Mouse (Mus musculus) forebrain, embryonic 12.5 days (tissue): ENCODE measurements at regions not wholly inside any gene's neighbourhood (a gene's known extent, or its start where the extent isn't known, plus 50 kb on each side); places are given as distances from the start of the nearest gene placed in this dataset.

Experiments
- ATAC-seq: fragments of 200-750 bp; cut with Nextera tagmentation; 2 replicates; pipeline ENCODE4 v1.8.0; 2017; ENCODE audit warnings: moderate TSS enrichment; ENCODE audit not compliant: low FRiP score
- H3K27ac ChIP-seq: fragments of 300-500 bp; sonication (generic); 2 replicates; pipeline ENCODE4 v1.5.1; 2016; ENCODE audit warnings: mild to moderate bottlenecking
- H3K27me3 ChIP-seq: fragments of 300-500 bp; sonication (generic); 2 replicates; pipeline ENCODE4 v1.6.1; 2016; ENCODE audit warnings: mild to moderate bottlenecking
- H3K36me3 ChIP-seq: fragments of 300-500 bp; sonication (generic); replicated peaks from 2 replicates; pipeline ENCODE4 v1.6.1; 2016; ENCODE audit warnings: mild to moderate bottlenecking
- H3K4me1 ChIP-seq: fragments of 300-500 bp; sonication (generic); 2 replicates; pipeline ENCODE4 v1.6.1; 2016
- H3K4me2 ChIP-seq: fragments of 300-500 bp; sonication (generic); 2 replicates; pipeline ENCODE4 v1.6.1; 2016; ENCODE audit warnings: mild to moderate bottlenecking, moderate library complexity
- H3K4me3 ChIP-seq: fragments of 300-500 bp; sonication (generic); replicated peaks from 2 replicates; pipeline ENCODE4 v1.5.1; 2016; ENCODE audit warnings: mild to moderate bottlenecking
- H3K9ac ChIP-seq: fragments of 300-500 bp; sonication (generic); 2 replicates; pipeline ENCODE4 v1.6.1; 2016; ENCODE audit warnings: mild to moderate bottlenecking
- H3K9me3 ChIP-seq: fragments of 300-500 bp; sonication (generic); 2 replicates; pipeline ENCODE4 v1.6.1; 2016
- WGBS: fragments of 180-500 bp; shearing (Covaris S2); methylation state at CpG from one replicate; pipeline ENCODE4 v1.1.7; 2016; 5-methylcytosine and 5-hydroxymethylcytosine counted together

DNA sequence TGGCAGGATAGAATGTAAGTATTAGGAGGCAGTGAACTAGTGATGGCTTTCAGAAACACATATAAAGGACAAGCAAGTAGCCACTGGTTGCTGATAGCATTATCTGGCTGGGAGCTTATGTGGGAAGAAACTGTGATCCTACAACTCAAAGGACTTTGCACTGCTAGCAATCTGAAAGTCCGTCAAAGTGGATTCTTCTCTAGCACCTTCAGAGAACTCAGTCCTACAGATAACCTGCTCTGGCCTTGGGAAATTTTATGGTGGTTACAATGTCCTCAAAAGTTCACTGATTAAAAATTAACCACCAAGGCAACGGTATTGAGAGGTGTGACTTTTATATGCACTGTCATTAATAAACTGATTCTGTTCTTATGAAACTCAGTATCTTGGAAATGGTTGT, 335.3 kb downstream of the Prr30 start:
- no peak overlapping the region for H3K27ac ChIP-seq
- no peak for ATAC-seq
- H3K36me3 ChIP-seq, result no peaks in the 10 kb centered on the region
- H3K4me1 ChIP-seq, result no peaks in the 10 kb centered on the region
- H3K9ac ChIP-seq, result no peak overlapping the region
- no peak overlapping the region for H3K4me3 ChIP-seq
- no peaks in the 10 kb centered on the region for H3K27me3 ChIP-seq
- WGBS, result 83% methylated on average over 2 of the region's 2 CpGs
- H3K9me3 ChIP-seq, result no peaks in the 10 kb centered on the region
- H3K4me2 ChIP-seq, result no peak overlapping the region

DNA sequence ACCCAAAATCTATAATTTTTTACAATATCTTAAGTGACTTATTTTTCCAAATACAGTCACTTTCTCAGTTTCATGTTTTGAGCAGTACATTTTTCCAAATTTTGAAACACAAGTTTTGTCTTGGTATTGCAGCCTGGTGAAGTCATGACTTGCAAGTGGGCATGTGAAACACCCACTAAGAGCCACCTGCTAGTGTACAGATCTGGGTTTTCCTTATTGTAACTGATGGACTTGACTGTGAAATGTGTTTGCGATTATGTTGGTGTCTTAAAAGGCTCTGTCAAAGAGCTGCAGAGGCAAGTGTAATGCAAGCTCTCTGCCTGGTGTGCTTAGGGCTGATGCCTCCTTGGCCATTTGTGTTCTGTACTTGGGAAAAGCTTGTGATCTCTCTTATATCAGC, 336.0 kb downstream of the Prr30 start:
- no peak overlapping the region for H3K27ac ChIP-seq
- H3K36me3 ChIP-seq, result no peaks in the 10 kb centered on the region
- H3K9me3 ChIP-seq, result no peaks in the 10 kb centered on the region
- no peaks in the 10 kb centered on the region for H3K4me1 ChIP-seq
- H3K4me3 ChIP-seq, result no peak overlapping the region
- H3K4me2 ChIP-seq, result no peak overlapping the region
- H3K9ac ChIP-seq, result no peak overlapping the region
- no peaks in the 10 kb centered on the region for H3K27me3 ChIP-seq
- ATAC-seq, result no peak
- WGBS, result 98% methylated on average over 1 of the region's 1 CpGs

DNA sequence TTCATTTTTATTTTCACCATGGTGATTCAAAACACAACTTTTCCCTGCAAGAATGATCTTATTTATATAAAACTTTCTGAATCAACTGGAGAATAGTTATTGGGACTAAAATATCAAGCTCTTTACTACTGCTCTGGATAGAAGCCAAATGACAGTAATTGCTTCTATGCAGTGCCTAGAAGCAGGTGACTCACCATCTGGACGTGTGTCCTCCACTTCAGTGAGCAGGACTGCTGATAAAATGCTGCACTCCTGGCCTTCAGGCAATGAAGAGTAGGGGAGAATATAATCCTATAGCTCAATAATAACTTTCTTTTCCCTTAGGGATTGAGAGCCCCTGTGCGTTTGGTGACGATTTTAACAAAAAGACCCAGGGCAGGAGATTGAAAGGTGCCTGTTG, 357.3 kb downstream of the Prr30 start:
- H3K36me3 ChIP-seq, result no peaks in the 10 kb centered on the region
- H3K9ac ChIP-seq, result no peak overlapping the region
- H3K4me1 ChIP-seq, result no peaks in the 10 kb centered on the region
- no peak overlapping the region for H3K4me3 ChIP-seq
- ATAC-seq, result no peak
- H3K27ac ChIP-seq, result no peak overlapping the region
- H3K9me3 ChIP-seq, result no peaks in the 10 kb centered on the region
- WGBS, result 84% methylated on average over 3 of the region's 3 CpGs
- no peak overlapping the region for H3K4me2 ChIP-seq
- no peaks in the 10 kb centered on the region for H3K27me3 ChIP-seq
